Mouse (Mus musculus): ENCODE measurements at regions not wholly inside any gene's neighbourhood (a gene's known extent, or its start where the extent isn't known, plus 50 kb on each side); places are given as distances from the start of the nearest gene placed in this dataset.

GRCm38 (mm10) chr7:58473150-58473549, 182.8 kb upstream of the Atp10a start:
- TF ChIP-seq GATA1 (IDR thresholded peaks at IDR 0.05; ENCODE audit: borderline replicate concordance, low read length) (no peak), FLI1 (IDR thresholded peaks at IDR 0.05; ENCODE audit: low read length) (no peak)
